Mouse (Mus musculus) inflammation-experienced regulatory T-cells, adult 6 months (primary cell): ENCODE results near the gene Usp25. TPM values are rescaled to one million over a fixed set of nuclear protein-coding genes. Genes with fewer than 3 reads are reported as not detected.

Experiments used
- ATAC-seq: one replicate; pipeline ENCODE4 v1.8.0; 2017
- polyA plus RNA-seq, 3 experiments: library from polyadenylated mRNA; unstranded; fragments of 100-300 nt; shearing (Covaris generic); gene quantifications; one replicate each; pipeline ENCODE4 v1.2.1; 2017

Gene Usp25
- polyA plus RNA-seq, 3 experiments from 2014 or later: 24.7 to 30.1 (median 26.5) TPM

- ATAC-seq: no peak
Measured at GRCm38 (mm10) chr16:77150338-77150737, 136.8 kb downstream of the Usp25 start.

DNA sequence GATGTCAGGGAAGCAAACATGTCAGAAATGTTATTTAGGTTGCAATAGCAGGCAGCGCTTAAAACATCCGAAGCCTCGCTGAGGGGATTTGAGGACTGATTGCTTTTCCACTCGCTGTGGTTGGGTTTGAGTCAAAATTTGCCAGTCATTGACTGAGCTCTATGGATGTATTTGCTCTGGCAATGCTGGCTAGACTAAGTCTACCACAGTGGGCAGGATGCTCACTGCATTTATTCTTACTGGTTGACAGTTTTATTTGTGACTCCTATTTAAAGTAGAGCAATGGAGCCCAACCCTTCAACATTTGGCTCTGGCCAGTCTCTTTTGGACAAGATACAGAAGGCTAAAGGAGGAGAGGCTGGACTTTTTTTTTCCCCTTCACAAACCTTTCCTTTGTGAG lies 137.4 kb downstream of the Usp25 start:
- ATAC-seq: no peak

DNA sequence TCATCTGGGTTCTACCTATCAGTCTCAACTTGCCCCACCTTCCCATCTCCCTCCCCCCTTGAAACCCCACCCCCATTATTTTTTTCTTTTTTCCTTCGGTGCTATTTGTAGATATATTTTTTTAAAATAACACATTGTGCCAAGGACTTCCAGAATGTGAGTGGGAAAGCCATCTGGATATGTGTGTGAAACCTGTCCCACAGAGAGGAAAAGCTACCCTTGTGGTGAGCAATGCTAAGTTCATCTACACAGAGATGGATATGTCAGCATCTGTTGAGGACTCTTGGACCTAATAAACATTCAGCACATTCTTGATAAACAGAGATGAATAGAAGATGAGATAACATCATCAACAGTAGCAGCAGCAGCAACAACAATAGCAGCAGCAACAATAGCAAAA lies 138.8 kb downstream of the Usp25 start:
- no peak for ATAC-seq

GRCm38 (mm10) chr16:77153216-77153715 lies 139.8 kb downstream of the Usp25 start:
- no peak for ATAC-seq

- ATAC-seq: no peak
Measured at GRCm38 (mm10) chr16:77153815-77154214, 140.3 kb downstream of the Usp25 start.

DNA sequence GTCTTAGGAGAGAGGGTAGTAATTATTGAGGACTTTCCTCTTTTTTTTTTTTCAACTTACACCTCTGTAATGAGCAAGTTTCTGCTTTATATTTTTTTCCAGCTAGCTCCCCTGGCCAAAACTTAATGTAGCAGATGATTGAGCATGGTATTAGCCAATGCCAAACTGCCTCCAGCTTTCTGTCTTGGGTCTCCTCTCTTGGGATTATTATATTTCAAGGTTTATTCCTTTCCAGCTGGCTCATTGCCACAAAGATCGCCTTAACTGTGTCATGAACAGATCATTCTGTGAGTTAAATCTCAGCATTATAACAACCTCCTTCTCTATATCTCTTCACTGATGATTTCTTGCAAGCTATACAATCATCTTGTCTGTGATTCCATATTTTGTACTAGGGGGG lies 141.3 kb downstream of the Usp25 start:
- ATAC-seq: no peak
